Mouse (Mus musculus) layer of hippocampus, adult 18-20 months (tissue): ENCODE measurements around the gene Gm6337. TPM values are rescaled to one million over a fixed set of nuclear protein-coding genes. Genes with fewer than 3 reads are reported as not detected.
"Not testable (repeated sequence)": the region's sequence is repeated elsewhere in the genome, so short reads cannot be mapped to it uniquely, and the experiment has no call there.

Experiments
- DNase-seq, 2 experiments: peaks; one replicate each; pipeline ENCODE4 v3.0.0; 2022; ENCODE audit warnings: low spot score in 2 of 2
- long read RNA-seq: library from polyadenylated mRNA; stranded (forward); transcript quantifications from one replicate; pipeline ENCODE4 v2.0.0, GENCODE M21; 2021
- total RNA-seq, 2 experiments: library from RNA; stranded (reverse); gene quantifications; 2 replicates each; pipeline ENCODE4 v1.2.3; 2021

Gm6337 gene
- not detected for total RNA-seq
- long read RNA-seq: 0 reads

GRCm38 (mm10) chr14:6058167-6058566 is at the start of gene Gm6337:
TSS of gene Gm6337 (minus strand) at chr14:6058267.
- not testable (repeated sequence) for DNase-seq

GRCm38 (mm10) chr14:6107500-6107899 is 49.4 kb upstream of the Gm6337 start:
- DNase-seq: peak in 1 of 2 experiments; percentile 0

- DNase-seq: not testable (repeated sequence)
Measured at GRCm38 (mm10) chr14:6093842-6094241, 35.8 kb upstream of the Gm6337 start, which contains the start of gene Gm8206. TSS of gene Gm8206 (minus strand) at chr14:6093942.

Other genes with a start within 250 kb of the Gm6337 start
- not detected for gene Gm3424, start 227.9 kb downstream of the Gm6337 start, total RNA-seq
- under 1 TPM; 0.59 to 0.91 TPM for gene Gm8237, start 177.9 kb downstream of the Gm6337 start, total RNA-seq
- gene Gm3248, start 96.5 kb downstream of the Gm6337 start, total RNA-seq: 1 to 10 TPM in 1 of 2 experiments, under 1 TPM in 1; 0.67 to 1.2 TPM
- not detected for gene Gm3453, start 79.1 kb downstream of the Gm6337 start, total RNA-seq
- under 1 TPM in 1 of 2 experiments, not detected in 1; 0.23 TPM for gene Gm8206, start 35.7 kb upstream of the Gm6337 start, total RNA-seq
- gene Gm3468, start 50.4 kb upstream of the Gm6337 start, total RNA-seq: under 1 TPM; 0.72 to 0.74 TPM
- not detected for gene Gm3476, start 67.5 kb upstream of the Gm6337 start, total RNA-seq
- 1 to 10 TPM; 1.2 TPM for gene Gm21560, start 161.0 kb upstream of the Gm6337 start, total RNA-seq
- gene Gm3411, start 229.0 kb upstream of the Gm6337 start, total RNA-seq: 1 to 10 TPM; 2.2 to 2.5 TPM
- gene Gm21103, start 246.6 kb upstream of the Gm6337 start, total RNA-seq: not detected